Mouse (Mus musculus) mouse embryonic stem cell (cell line): ENCODE results near the gene Pax9.

Source experiments
- in situ Hi-C, 2 experiments: fragments of 300-500 bp; cut with MboI; formaldehyde crosslinking; loops; 1 replicate in 1 of 2; 3 replicates in 1 of 2; pipeline ENCODE4 v1.14.3; 2019 to 2020; ENCODE audit warnings: low sequenced_read_pairs in 2 of 2, low pct_unique_long_range_greater_than_20kb in 1 of 2, mixed read lengths in 1 of 2; ENCODE audit not compliant: unreplicated experiment in 1 of 2

The Pax9 gene

DNA sequence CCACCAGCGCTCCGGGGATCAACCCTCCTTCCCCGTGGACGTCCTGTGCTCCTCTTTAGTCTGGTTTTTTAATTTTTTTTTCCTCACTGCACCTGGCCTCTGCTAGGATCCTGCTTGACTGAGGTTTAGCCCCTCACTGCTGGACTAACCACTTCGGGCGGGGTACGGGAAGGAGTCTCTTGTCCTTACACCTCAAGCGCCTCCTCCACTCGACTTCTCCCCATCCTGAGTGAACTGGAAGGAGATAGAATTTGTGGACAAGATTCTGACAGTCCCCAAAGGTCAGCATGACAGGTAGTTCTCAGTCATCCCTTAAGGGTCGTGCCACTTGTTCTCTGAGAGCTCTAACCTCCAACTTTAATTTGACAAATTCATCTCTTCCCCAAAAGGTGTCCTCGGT is 3.4 kb downstream of the Pax9 start:
- in situ Hi-C loops: loop anchor here (5.0 to 25.0 kb wide), 6 partner anchors 83 to 852 kb away; partner anchors contain the start of genes Foxa1 (in 2 of the 2), Nkx2-1 (in 1 of the 2) and Nkx2-9 (in 1 of the 2)

DNA sequence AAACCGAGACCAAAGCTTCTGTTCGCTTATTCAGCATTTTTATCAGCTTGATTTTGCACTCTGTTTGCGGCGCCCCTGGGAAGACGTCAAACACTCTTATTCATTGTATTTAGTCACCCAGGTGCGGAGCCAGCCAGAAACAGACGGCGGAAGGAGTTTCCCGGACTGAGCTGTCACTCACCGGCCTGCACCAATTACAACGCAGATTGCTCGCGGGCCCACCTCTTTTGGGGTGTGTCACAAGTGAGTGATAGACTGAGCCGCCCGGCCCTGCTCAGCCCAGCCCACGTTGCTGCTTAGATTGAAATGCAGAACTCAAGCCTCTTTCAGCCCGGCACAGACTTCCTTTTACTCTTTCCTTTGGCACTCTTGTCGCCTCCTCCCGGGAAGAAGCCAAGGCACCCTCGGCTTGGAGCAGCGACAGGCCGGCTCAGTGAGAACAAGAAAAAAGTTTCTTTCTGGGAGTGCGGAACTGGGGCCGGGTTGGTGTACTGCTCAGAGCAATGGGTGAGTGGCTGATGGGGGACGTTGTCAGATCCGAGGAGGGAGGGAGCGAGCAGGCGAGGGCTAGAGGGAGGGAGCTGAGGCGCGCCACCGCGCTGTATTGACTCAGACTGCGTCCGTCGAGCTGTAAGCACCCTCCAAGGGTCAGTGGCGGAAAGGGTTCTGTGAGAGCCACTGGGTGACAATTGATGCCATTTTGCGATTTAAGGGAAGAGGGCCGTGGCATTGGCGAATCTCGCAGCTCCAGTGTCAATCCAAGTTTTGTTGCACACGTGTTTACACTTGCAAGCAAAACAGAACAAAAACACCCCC is 4.0 kb downstream of the Pax9 start:
- in situ Hi-C loops: loop anchor here (5.0 to 25.0 kb wide), 5 partner anchors 83 to 849 kb away; partner anchors contain the start of genes Foxa1 (in 1 of the 2), Nkx2-1 (in 1 of the 2) and Nkx2-9 (in 1 of the 2)

DNA sequence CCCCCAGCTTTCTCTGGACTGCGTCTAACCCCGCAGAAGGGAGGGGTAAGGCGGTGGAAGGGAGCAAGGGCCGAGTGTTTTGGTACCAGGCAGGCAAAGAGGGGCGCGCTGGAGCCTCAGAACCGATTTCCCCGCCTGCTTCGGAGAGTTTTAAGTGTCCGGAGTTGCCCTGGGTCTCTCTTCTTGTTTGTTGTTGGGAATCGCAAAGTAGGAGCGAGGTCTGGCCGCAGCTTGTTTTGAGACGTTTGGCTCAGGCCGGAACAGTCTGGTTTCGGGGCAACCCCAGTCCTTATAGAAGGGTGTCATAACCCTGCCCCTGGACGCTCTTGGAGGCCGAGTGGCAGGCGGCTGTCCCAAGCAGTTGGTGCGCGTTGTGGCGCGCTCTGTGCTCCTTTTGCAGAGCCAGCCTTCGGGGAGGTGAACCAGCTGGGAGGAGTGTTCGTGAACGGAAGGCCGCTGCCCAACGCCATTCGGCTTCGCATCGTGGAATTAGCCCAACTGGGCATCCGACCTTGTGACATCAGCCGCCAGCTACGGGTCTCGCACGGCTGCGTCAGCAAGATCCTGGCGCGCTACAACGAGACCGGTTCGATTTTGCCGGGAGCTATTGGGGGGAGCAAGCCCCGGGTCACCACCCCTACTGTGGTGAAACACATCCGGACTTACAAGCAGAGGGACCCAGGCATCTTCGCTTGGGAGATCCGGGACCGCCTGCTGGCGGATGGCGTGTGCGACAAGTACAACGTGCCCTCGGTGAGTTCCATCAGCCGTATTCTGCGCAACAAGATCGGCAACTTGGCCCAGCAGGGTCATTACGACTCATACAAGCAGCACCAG is 4.8 kb downstream of the Pax9 start:
- in situ Hi-C loops: loop anchor here (5.0 to 25.0 kb wide), 5 partner anchors 84 to 848 kb away; partner anchors contain the start of genes Foxa1 (in 1 of the 2), Nkx2-1 (in 1 of the 2) and Nkx2-9 (in 1 of the 2)

DNA sequence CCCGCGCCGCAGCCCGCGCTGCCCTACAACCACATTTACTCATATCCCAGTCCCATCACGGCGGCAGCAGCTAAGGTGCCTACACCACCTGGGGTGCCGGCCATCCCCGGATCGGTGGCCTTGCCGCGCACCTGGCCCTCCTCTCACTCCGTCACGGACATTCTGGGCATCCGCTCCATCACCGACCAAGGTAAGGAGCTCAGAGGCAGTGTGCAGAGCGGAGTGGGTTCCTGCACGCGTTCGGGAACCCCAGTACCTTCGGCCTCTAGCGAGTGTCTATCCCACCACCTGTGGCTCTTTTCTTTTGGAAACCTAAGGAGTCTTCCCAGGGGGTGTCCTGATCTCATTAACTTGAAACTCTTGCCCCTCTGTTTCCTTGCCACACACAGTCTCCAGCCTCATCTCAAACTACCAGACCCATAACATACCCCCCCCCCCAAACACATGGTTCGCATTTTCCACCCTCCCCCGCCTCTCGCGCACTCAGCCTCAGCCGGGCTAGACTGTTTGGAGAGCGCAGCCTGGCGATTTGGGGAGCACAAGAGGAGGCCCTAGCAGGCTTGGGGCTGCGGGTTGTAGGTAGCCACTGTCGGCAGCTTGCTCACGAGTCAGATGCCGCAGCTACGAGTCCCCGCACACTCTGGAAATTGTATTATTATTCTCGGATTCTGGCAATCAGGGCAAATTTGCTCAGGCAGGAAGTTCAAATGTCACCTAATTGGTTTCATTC is 5.6 kb downstream of the Pax9 start:
- in situ Hi-C loops: loop anchor here (5.0 to 25.0 kb wide), 5 partner anchors 85 to 848 kb away; partner anchors contain the start of genes Foxa1 (in 1 of the 2), Nkx2-1 (in 1 of the 2) and Nkx2-9 (in 1 of the 2)

DNA sequence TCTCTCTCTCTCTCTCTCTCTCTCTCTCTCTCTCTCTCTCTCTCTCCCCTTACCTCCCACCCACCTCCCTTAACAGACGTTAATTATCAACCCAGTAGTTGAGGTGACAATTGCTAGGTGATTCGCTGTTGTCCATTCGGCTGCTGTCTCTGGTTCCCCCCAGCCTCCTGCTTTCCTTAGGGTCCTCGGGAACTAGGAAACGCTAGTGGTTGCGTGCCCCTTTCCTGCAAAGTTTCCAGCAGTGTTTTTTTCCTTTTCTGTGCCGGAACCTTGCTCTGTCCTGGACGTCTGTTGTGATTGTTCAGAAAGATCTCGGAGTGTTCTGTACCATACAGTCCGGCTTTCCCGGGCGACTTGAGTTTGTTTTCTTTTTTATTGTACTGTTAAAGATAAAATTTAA is 6.2 kb downstream of the Pax9 start:
- in situ Hi-C loops: loop anchor here (5.0 to 25.0 kb wide), 5 partner anchors 85 to 847 kb away; partner anchors contain the start of genes Foxa1 (in 1 of the 2), Nkx2-1 (in 1 of the 2) and Nkx2-9 (in 1 of the 2)

DNA sequence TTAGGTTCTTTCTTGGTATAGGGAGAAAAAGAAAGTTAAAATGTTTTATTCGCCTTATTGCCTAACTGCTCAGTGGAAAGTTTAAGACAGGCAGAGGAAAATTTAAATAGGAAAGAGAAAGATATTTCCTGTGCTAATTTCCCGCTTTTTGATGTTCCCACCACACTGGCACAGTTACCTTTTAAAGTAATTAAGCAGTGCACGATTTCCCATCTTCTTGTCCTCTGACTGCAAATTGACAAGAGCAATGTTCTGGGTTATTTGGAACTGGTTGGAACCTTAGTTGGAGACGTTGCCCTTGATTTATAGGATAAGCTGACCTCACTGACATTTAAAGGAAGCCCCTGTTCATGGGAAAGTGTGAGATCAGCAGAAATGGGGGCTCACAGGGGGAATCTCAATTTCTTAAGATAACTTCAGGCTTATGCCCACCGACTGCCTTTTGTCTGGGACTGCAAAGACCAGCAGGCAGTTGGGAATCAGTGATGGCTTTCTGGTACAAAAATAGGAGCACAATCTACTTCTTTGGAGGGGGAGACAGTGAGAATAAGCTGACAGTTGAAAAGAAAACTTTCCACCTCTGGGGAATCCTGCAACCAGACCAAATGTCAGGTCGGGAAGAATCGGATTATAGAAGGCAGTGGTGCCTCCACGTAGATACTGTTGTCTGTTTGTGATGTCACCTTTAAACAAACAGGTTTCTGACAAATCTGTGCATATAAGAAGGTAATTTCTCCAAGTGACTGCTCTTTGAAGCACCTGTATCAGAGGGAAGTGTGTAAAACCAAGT is 6.8 kb downstream of the Pax9 start:
- in situ Hi-C loops: loop anchor here (5.0 to 25.0 kb wide), 5 partner anchors 86 to 846 kb away; partner anchors contain the start of genes Foxa1 (in 1 of the 2), Nkx2-1 (in 1 of the 2) and Nkx2-9 (in 1 of the 2)

DNA sequence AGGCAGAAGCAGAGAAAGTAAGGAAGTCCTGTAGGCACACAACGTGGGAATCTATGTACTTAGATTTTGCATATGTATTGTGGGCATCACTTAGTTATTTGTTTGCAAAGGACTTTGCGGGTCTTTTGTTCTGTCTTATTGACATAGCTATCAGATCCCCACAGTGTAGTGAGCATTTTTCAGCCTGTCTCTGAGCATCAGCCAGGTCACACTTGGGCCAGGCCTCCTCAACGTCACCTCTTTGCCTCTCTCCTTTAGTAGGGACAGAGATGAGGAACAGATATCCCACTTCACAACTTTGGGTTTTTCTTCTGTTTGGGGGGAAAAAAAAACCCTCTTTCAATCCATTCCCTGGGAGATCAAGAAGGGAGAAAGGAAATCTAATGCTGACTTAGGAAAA is 7.8 kb downstream of the Pax9 start:
- in situ Hi-C loops: loop anchor here (5.0 to 25.0 kb wide), 5 partner anchors 87 to 845 kb away; partner anchors contain the start of genes Foxa1 (in 1 of the 2), Nkx2-1 (in 1 of the 2) and Nkx2-9 (in 1 of the 2)

DNA sequence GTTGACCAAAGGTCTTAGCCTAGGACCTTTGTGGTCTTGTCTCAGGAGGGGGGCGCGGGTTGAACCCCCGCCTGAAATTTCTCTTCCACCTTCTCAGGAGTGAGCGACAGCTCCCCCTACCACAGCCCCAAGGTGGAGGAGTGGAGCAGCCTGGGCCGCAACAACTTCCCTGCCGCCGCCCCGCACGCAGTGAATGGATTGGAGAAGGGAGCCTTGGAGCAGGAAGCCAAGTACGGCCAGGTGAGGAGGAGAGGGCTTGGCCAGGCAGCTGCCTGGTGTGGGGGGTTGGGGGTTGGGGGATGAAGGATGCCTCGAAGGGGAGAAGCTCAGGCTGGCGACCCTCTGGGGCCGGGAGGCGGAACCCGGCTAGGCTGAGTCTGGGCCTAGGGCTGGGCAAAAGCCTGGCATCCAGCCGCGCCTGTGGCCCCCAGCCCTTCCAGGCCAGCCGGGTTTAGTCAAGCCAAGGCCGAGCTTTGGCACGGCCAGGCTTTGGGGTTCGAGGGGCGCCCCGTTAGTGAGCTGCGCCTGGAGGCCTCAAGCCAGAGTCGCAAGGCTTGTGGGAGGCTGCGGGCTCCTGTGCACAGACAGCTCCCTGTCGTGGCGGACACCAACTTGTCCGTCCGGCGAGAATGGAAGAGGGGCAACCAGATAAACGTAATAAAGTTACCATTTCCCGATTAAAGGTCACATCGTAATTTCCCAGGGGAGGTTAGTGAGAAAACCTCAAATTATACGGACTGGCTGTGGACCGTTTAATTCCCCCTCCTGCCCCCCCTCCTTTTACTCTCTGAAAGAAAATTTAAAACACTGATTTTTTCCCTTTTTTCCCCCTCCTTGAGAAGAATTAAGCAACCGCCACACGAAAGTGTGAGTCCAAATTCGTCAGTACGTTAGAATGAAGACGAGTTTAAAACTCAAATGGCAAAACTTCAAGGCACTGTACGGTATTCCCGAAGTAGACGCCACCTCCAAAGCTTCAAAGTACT is 8.6 kb downstream of the Pax9 start:
- in situ Hi-C loops: loop anchor here (5.0 to 25.0 kb wide), 5 partner anchors 88 to 845 kb away; partner anchors contain the start of genes Foxa1 (in 1 of the 2), Nkx2-1 (in 1 of the 2) and Nkx2-9 (in 1 of the 2)

DNA sequence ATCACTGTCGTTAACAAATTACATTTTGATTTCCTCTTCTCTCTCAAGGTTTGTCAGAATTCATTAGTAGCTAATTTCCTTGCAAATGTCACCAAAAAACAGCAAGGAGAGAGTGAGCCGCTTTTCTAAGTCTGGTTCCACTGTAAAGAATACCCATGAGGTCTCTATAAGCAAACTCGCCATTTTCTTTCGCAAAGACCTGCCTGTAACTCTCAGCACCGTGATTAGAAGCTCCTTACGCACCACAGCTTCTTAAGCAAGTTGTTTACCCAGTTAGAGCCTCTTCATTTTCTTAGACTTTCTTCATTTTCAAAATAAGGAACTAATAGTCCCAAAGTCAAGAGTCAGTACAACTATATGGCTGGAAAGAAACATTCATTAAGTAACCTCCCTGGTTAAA is 9.4 kb downstream of the Pax9 start:
- in situ Hi-C loops: no loop called here

DNA sequence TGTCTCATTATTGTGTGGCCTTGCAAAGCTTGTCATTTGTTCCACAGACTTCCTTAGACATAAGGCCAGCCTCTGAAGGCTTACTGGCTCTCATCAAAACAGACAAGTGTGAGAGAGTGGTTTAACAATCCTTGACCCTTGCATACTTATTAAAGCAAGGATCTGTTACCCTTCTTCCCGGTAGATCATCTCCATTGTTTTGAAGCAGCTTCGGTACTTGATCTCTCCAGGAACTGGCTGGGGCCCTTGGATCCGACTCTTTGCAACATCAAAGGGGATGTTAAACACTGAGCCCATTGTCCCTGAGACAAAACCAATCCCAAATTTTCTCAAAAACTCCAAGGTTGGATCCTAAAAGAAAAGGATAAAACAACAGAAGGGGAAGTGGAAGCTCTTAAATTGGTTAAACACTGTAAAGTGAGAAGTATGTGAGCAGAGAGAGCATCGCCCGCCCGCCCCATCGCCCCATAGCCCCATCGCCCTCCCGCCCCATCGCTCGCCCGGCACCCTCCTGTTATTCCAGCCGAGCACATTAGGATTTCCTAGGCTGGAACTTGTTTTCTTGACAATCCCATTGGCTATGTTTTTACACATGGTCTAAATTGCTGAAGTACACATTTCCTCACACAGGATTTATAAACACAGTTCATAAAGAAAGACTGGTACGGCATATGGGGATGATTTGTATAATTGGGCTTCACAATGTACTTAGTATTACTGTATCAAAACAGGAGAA is 26.6 kb downstream of the Pax9 start:
- in situ Hi-C loops: no loop called here

DNA sequence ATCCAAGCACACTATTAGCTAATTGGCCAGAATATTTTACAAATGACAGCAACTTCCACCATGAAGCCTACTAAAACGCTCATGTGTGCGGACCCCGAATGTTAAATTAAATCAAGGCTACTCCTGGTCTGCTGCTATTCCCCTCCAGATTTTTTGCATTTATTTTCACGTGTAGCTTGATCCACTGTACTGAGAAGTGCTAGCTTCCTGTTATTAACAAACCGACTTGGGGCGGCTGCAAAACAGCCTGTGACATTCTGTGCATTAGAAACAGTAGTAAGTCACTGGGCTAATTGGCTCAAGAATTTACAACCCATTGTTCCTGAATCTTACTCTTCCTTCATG is 27.1 kb downstream of the Pax9 start:
- in situ Hi-C loops: no loop called here

DNA sequence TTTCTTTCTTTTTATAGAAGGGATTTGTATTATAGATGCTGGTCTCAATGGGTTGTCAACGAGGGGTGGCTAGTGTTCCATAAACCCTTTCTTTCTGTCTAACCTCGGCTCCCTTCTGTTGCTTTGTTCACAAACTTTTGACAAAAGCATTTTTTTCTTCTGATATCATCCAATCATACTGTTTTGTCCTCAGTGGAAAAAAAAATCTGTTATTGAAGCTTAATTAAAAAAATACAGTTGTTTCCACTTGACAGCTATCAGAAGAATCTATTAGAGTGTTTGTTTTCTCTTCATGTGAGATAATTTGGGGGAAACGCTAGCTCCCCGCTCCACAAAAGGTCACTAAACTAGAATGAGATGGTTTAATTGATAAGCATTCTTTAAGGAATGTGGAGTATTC is 36.1 kb downstream of the Pax9 start:
- in situ Hi-C loops: no loop called here

DNA sequence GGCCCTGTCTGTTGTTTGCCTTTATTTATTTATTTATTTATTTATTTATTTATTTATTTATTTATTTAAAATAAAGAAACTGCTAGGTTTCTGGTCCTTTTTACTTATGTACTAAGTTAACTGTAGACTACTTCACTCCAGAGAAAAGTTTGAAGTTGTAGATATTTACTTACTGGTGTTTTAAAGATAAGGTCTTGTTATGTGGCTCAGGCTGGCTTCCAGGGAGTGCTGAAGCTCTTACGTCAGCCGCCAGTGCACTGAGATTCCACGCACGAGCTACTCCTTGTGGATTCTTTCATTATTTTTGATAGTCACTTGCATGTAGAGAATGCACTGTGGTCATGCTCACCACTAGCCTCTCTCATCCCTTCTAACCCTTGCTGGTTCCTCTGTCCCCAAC is 45.5 kb downstream of the Pax9 start:
- in situ Hi-C loops: no loop called here
